Mouse (Mus musculus): ENCODE measurements around the gene Card19.

GRCm38 (mm10) chr13:49237617-49238016 is 21.8 kb upstream of the Card19 start:
- no peak for TF ChIP-seq CTCF (conservative IDR thresholded peaks at IDR 0.05; ENCODE audit: low read length)
- TF ChIP-seq POU5F1 (IDR thresholded peaks at IDR 0.05; ENCODE audit: borderline replicate concordance, low read length), result no peak
